Mouse (Mus musculus): Measurements from ENCODE around the gene Bcr. TPM values are rescaled to one million over a fixed set of nuclear protein-coding genes. Genes with fewer than 3 reads are reported as not detected.

Gene Bcr
- polyA plus RNA-seq, 1 experiment from 2014 or later, result 7.5 TPM

GRCm38 (mm10) chr10:75068086-75068485 lies 7.7 kb downstream of the Bcr start:
- WGBS, result 50% methylated on average over 2 of the region's 2 CpGs
- H3K9ac ChIP-seq, result no peak overlapping the region
- H3K4me1 ChIP-seq, result peaks cover 37% of the 10 kb centered on the region
- H3K9me3 ChIP-seq (replicated peaks), result no peaks in the 10 kb centered on the region
- no peak overlapping the region for H3K4me3 ChIP-seq (replicated peaks)
- H3K36me3 ChIP-seq, result peaks cover 6% of the 10 kb centered on the region; the same call in 1 of the 2 replicates
- no peak for ATAC-seq (ENCODE audit: insufficient number of reproducible peaks, low FRiP score, low TSS enrichment, low read depth)
- H3K27ac ChIP-seq (replicated peaks), result no peak overlapping the region
- H3K27me3 ChIP-seq, result no peaks in the 10 kb centered on the region
- no peak overlapping the region for H3K4me2 ChIP-seq (replicated peaks)

GRCm38 (mm10) chr10:75068624-75069328 lies 8.4 kb downstream of the Bcr start:
- H3K36me3 ChIP-seq, result peaks cover 6% of the 10 kb centered on the region; the same call in 1 of the 2 replicates
- H3K9me3 ChIP-seq (replicated peaks), result no peaks in the 10 kb centered on the region
- no peaks in the 10 kb centered on the region for H3K27me3 ChIP-seq
- no peak overlapping the region for H3K27ac ChIP-seq (replicated peaks)
- no peak overlapping the region for H3K9ac ChIP-seq
- WGBS, result 50% methylated on average over 12 of the region's 12 CpGs
- no peak overlapping the region for H3K4me3 ChIP-seq (replicated peaks)
- peaks cover 30% of the 10 kb centered on the region for H3K4me1 ChIP-seq
- ATAC-seq (ENCODE audit: insufficient number of reproducible peaks, low FRiP score, low TSS enrichment, low read depth), result no peak
- no peak overlapping the region for H3K4me2 ChIP-seq (replicated peaks)

- Histone ChIP-seq H3K4me1 (peaks cover 24% of the 10 kb centered on the region; the same call in 1 of the 2 replicates), H3K36me3 (peaks cover 6% of the 10 kb centered on the region; the same call in 1 of the 2 replicates), H3K27me3 (no peaks in the 10 kb centered on the region), H3K9ac (no peak overlapping the region), H3K9me3 (replicated peaks) (no peaks in the 10 kb centered on the region), H3K4me3 (replicated peaks) (no peak overlapping the region), H3K27ac (replicated peaks) (no peak overlapping the region), H3K4me2 (replicated peaks) (no peak overlapping the region)
- ATAC-seq (ENCODE audit: insufficient number of reproducible peaks, low FRiP score, low TSS enrichment, low read depth), result no peak
- WGBS, result 74% methylated on average over 11 of the region's 11 CpGs
These were observed 10.0 kb downstream of the Bcr start for GRCm38 (mm10) chr10:75070281-75070976.

- Histone ChIP-seq H3K27ac (replicated peaks) (no peak overlapping the region), H3K36me3 (no peaks in the 10 kb centered on the region), H3K4me3 (replicated peaks) (no peak overlapping the region), H3K4me1 (peaks cover 10% of the 10 kb centered on the region), H3K4me2 (replicated peaks) (no peak overlapping the region), H3K9ac (no peak overlapping the region), H3K9me3 (replicated peaks) (no peaks in the 10 kb centered on the region), H3K27me3 (no peaks in the 10 kb centered on the region)
- 63% methylated on average over 5 of the region's 5 CpGs for WGBS
- no peak for ATAC-seq (ENCODE audit: insufficient number of reproducible peaks, low FRiP score, low TSS enrichment, low read depth)
These were observed 15.3 kb downstream of the Bcr start for GRCm38 (mm10) chr10:75075665-75076064.

- 74% methylated on average over 14 of the region's 14 CpGs for WGBS
- H3K4me3 ChIP-seq (replicated peaks), result no peak overlapping the region
- H3K4me2 ChIP-seq (replicated peaks), result no peak overlapping the region
- H3K27me3 ChIP-seq, result no peaks in the 10 kb centered on the region
- ATAC-seq (ENCODE audit: insufficient number of reproducible peaks, low FRiP score, low TSS enrichment, low read depth), result no peak
- no peaks in the 10 kb centered on the region for H3K36me3 ChIP-seq
- no peak overlapping the region for H3K9ac ChIP-seq
- H3K27ac ChIP-seq (replicated peaks), result no peak overlapping the region
- peaks cover 10% of the 10 kb centered on the region for H3K4me1 ChIP-seq
- no peaks in the 10 kb centered on the region for H3K9me3 ChIP-seq (replicated peaks)
These were observed 18.1 kb downstream of the Bcr start for GRCm38 (mm10) chr10:75078174-75079128.

- H3K9me3 ChIP-seq (replicated peaks), result no peaks in the 10 kb centered on the region
- H3K36me3 ChIP-seq, result no peaks in the 10 kb centered on the region
- H3K27ac ChIP-seq (replicated peaks), result no peak overlapping the region
- no peaks in the 10 kb centered on the region for H3K27me3 ChIP-seq
- no peaks in the 10 kb centered on the region for H3K4me1 ChIP-seq
- H3K9ac ChIP-seq, result no peak overlapping the region
- ATAC-seq (ENCODE audit: insufficient number of reproducible peaks, low FRiP score, low TSS enrichment, low read depth), result no peak
- 65% methylated on average over 1 of the region's 1 CpGs for WGBS
- H3K4me3 ChIP-seq (replicated peaks), result no peak overlapping the region
- no peak overlapping the region for H3K4me2 ChIP-seq (replicated peaks)
These were observed 24.9 kb downstream of the Bcr start for GRCm38 (mm10) chr10:75085330-75085729.

- ATAC-seq (ENCODE audit: insufficient number of reproducible peaks, low FRiP score, low TSS enrichment, low read depth), result no peak
- WGBS, result 92% methylated on average over 4 of the region's 4 CpGs
- Histone ChIP-seq H3K27ac (replicated peaks) (no peak overlapping the region), H3K4me1 (peaks cover 13% of the 10 kb centered on the region), H3K9me3 (replicated peaks) (no peaks in the 10 kb centered on the region), H3K36me3 (no peaks in the 10 kb centered on the region), H3K27me3 (no peaks in the 10 kb centered on the region), H3K9ac (no peak overlapping the region), H3K4me3 (replicated peaks) (no peak overlapping the region), H3K4me2 (replicated peaks) (no peak overlapping the region)
These were observed 28.1 kb downstream of the Bcr start for GRCm38 (mm10) chr10:75088471-75088870.

- ATAC-seq (ENCODE audit: insufficient number of reproducible peaks, low FRiP score, low TSS enrichment, low read depth), result no peak
- Histone ChIP-seq H3K36me3 (no peaks in the 10 kb centered on the region), H3K4me3 (replicated peaks) (no peak overlapping the region), H3K9me3 (replicated peaks) (no peaks in the 10 kb centered on the region), H3K27me3 (no peaks in the 10 kb centered on the region), H3K4me2 (replicated peaks) (no peak overlapping the region), H3K27ac (replicated peaks) (peak overlapping the region; percentile 48; the same call in 1 of the 2 replicates), H3K4me1 (peaks cover 19% of the 10 kb centered on the region), H3K9ac (no peak overlapping the region)
- 73% methylated on average over 10 of the region's 10 CpGs for WGBS
These were observed 31.2 kb downstream of the Bcr start for GRCm38 (mm10) chr10:75091478-75092152.

GRCm38 (mm10) chr10:75093252-75093987 lies 33.0 kb downstream of the Bcr start:
- ATAC-seq (ENCODE audit: insufficient number of reproducible peaks, low FRiP score, low TSS enrichment, low read depth), result no peak
- Histone ChIP-seq H3K4me2 (replicated peaks) (peak overlapping the region; percentile 15; the same call in 1 of the 2 replicates), H3K9me3 (replicated peaks) (no peaks in the 10 kb centered on the region), H3K36me3 (no peaks in the 10 kb centered on the region), H3K27ac (replicated peaks) (no peak overlapping the region), H3K27me3 (no peaks in the 10 kb centered on the region), H3K4me1 (peaks cover 33% of the 10 kb centered on the region), H3K4me3 (replicated peaks) (no peak overlapping the region), H3K9ac (no peak overlapping the region)
- 51% methylated on average over 22 of the region's 22 CpGs for WGBS

- H3K9ac ChIP-seq, result no peak overlapping the region
- 94% methylated on average over 1 of the region's 1 CpGs for WGBS
- H3K27ac ChIP-seq (replicated peaks), result no peak overlapping the region
- no peaks in the 10 kb centered on the region for H3K27me3 ChIP-seq
- no peak for ATAC-seq (ENCODE audit: insufficient number of reproducible peaks, low FRiP score, low TSS enrichment, low read depth)
- no peaks in the 10 kb centered on the region for H3K9me3 ChIP-seq (replicated peaks)
- H3K4me2 ChIP-seq (replicated peaks), result no peak overlapping the region
- H3K4me1 ChIP-seq, result peaks cover 42% of the 10 kb centered on the region
- H3K36me3 ChIP-seq, result no peaks in the 10 kb centered on the region
- H3K4me3 ChIP-seq (replicated peaks), result no peak overlapping the region
These were observed 33.9 kb downstream of the Bcr start for GRCm38 (mm10) chr10:75094338-75094737.
